Comparison of ENCODE assay signal across 8 mouse cellular contexts in genomic region chr17:25876347-25876915, GRCm38 (mm10). TPM values are rescaled to one million over a fixed set of nuclear protein-coding genes. Genes with fewer than 3 reads are reported as not detected.
DNase-seq lines count a peak whose midpoint lies in the region; ATAC-seq and TF ChIP-seq lines count a peak whose summit lies in the region.

No protein-coding gene starts in this region.

- no peak for TF ChIP-seq CTCF in heart, adult 2 months (IDR thresholded peaks at IDR 0.05)

- no peak for TF ChIP-seq EP300 in heart, adult 2 months (IDR thresholded peaks at IDR 0.05; ENCODE audit: insufficient read depth, low read depth, low read length)

- peak overlapping the region; percentile 82 for H3K4me3 ChIP-seq in heart, adult 2 months
- peak overlapping the region; percentile 80 for H3K4me3 ChIP-seq in embryonic facial prominence, embryonic 13.5 days
- peak overlapping the region; percentile 80 for H3K4me3 ChIP-seq in midbrain, embryonic 13.5 days (replicated peaks)

- no peaks in the 10 kb centered on the region for H3K36me3 ChIP-seq in heart, adult 2 months (ENCODE audit: control insufficient read depth, insufficient read depth, low read length)
- peaks cover 32% of the 10 kb centered on the region for H3K36me3 ChIP-seq in embryonic facial prominence, embryonic 13.5 days
- peaks cover 27% of the 10 kb centered on the region for H3K36me3 ChIP-seq in midbrain, embryonic 13.5 days

- ATAC-seq in embryonic facial prominence, embryonic 13.5 days (ENCODE audit: insufficient number of reproducible peaks, insufficient read depth, low FRiP score, low TSS enrichment, low read depth) = no peak
- no peak for ATAC-seq in midbrain, embryonic 13.5 days

- no peak overlapping the region for H3K9ac ChIP-seq in heart, adult 2 months (ENCODE audit: low read depth, low read length)
- H3K9ac ChIP-seq in embryonic facial prominence, embryonic 13.5 days = peak overlapping the region; percentile 84
- H3K9ac ChIP-seq in midbrain, embryonic 13.5 days (replicated peaks) = peak overlapping the region; percentile 90

- H3K4me2 ChIP-seq in embryonic facial prominence, embryonic 13.5 days = peak overlapping the region; percentile 94
- peak overlapping the region; percentile 95 for H3K4me2 ChIP-seq in midbrain, embryonic 13.5 days (replicated peaks)

- H3K27me3 ChIP-seq in heart, adult 2 months (ENCODE audit: control insufficient read depth, insufficient read depth, low read length) = no peaks in the 10 kb centered on the region
- no peaks in the 10 kb centered on the region for H3K27me3 ChIP-seq in embryonic facial prominence, embryonic 13.5 days
- H3K27me3 ChIP-seq in midbrain, embryonic 13.5 days = no peaks in the 10 kb centered on the region

- H3K79me2 ChIP-seq in heart, adult 2 months (replicated peaks; ENCODE audit: control insufficient read depth, insufficient read depth, low read length) = no peaks in the 10 kb centered on the region

- 68% methylated on average over 10 of the region's 10 CpGs for WGBS in heart, adult 2 months
- 54% methylated on average over 10 of the region's 10 CpGs for WGBS in embryonic facial prominence, embryonic 13.5 days
- WGBS in midbrain, embryonic 13.5 days = 61% methylated on average over 10 of the region's 10 CpGs

- H3K4me1 ChIP-seq in heart, adult 2 months (ENCODE audit: control insufficient read depth, insufficient read depth, low read length) = peaks cover 6% of the 10 kb centered on the region; the same call in 1 of the 2 replicates
- H3K4me1 ChIP-seq in embryonic facial prominence, embryonic 13.5 days = peaks cover 33% of the 10 kb centered on the region
- H3K4me1 ChIP-seq in midbrain, embryonic 13.5 days (replicated peaks) = peaks cover 43% of the 10 kb centered on the region

- intact Hi-C loops in heart, adult 2 months (cut with DNase I) = no loop called here

- no peak overlapping the region for H3K27ac ChIP-seq in heart, adult 2 months
- no peak overlapping the region for H3K27ac ChIP-seq in embryonic facial prominence, embryonic 13.5 days
- no peak overlapping the region for H3K27ac ChIP-seq in midbrain, embryonic 13.5 days

- H3K9me3 ChIP-seq in embryonic facial prominence, embryonic 13.5 days = no peaks in the 10 kb centered on the region
- no peaks in the 10 kb centered on the region for H3K9me3 ChIP-seq in midbrain, embryonic 13.5 days

- no peak for DNase-seq in heart, adult 2 months
- DNase-seq in heart, adult 18-20 months = no peak
- DNase-seq in kidney, adult 8-10 months = peak; percentile 81 to 83
- no peak for DNase-seq in gastrocnemius, adult 8-10 months (ENCODE audit: low spot score in 2 of 2)
- DNase-seq in spleen, adult 18-20 months = no peak
- no peak for DNase-seq in layer of hippocampus, postnatal 10 days (ENCODE audit: low spot score in 2 of 2)

- no peak for TF ChIP-seq POLR2A in heart, adult 2 months (IDR thresholded peaks at IDR 0.05; ENCODE audit: insufficient read depth, low read depth, low read length)

RNA-seq across cellular contexts. Expression of gene Mettl26, which starts 1.6 kb away (rescaled TPM):
- total RNA-seq in heart, adult 2 months (2021) = 10 to 100 TPM; 12.7 TPM
- 24.8 and 30.5 TPM in 2 replicates for polyA plus RNA-seq in heart, adult 2 months (2012; rRNA removed)
- 10 to 100 TPM; 11.8 to 15.2 TPM for total RNA-seq in heart, adult 18-20 months (2021)
- 47.1 and 50.6 TPM in 2 replicates for polyA plus RNA-seq in embryonic facial prominence, embryonic 13.5 days (2015; fragmentation: Nextera tagmentation; extraction: Ambion mirVana)
- 69.7 and 75.4 TPM in 2 replicates for polyA plus RNA-seq in midbrain, embryonic 13.5 days (2015; fragmentation: Nextera tagmentation; extraction: Ambion mirVana)
- total RNA-seq in gastrocnemius, adult 8-10 months (2022) = 10 to 100 TPM; 27.4 to 42.1 (median 31.3) TPM
- 10 to 100 TPM; 31.7 to 32.7 TPM for total RNA-seq in layer of hippocampus, postnatal 10 days (2021)

RNA-seq across cellular contexts. Expression of gene Wfikkn1, which starts 4.2 kb away (rescaled TPM):
- total RNA-seq in heart, adult 2 months (2021) = under 1 TPM; 0.50 to 0.82 TPM
- polyA plus RNA-seq in heart, adult 2 months (2012; rRNA removed) = 0.29 and 0.44 TPM in 2 replicates
- total RNA-seq in heart, adult 18-20 months (2021) = under 1 TPM; 0.21 to 0.50 TPM
- 0.56 and 0.73 TPM in 2 replicates for polyA plus RNA-seq in embryonic facial prominence, embryonic 13.5 days (2015; fragmentation: Nextera tagmentation; extraction: Ambion mirVana)
- 0.61 and 0.70 TPM in 2 replicates for polyA plus RNA-seq in midbrain, embryonic 13.5 days (2015; fragmentation: Nextera tagmentation; extraction: Ambion mirVana)
- under 1 TPM; 0.15 to 0.62 (median 0.38) TPM for total RNA-seq in gastrocnemius, adult 8-10 months (2022)
- total RNA-seq in layer of hippocampus, postnatal 10 days (2021) = 1 to 10 TPM; 1.1 to 1.4 TPM

RNA-seq across cellular contexts. Expression of gene Mcrip2, which starts 7.9 kb away (rescaled TPM):
- total RNA-seq in heart, adult 2 months (2021) = 100 to 1,000 TPM; 234 to 288 TPM
- polyA plus RNA-seq in heart, adult 2 months (2012; rRNA removed) = 189 and 254 TPM in 2 replicates
- total RNA-seq in heart, adult 18-20 months (2021) = 100 to 1,000 TPM; 283 to 318 TPM
- 11.1 and 13.4 TPM in 2 replicates for polyA plus RNA-seq in embryonic facial prominence, embryonic 13.5 days (2015; fragmentation: Nextera tagmentation; extraction: Ambion mirVana)
- 8.0 and 10.4 TPM in 2 replicates for polyA plus RNA-seq in midbrain, embryonic 13.5 days (2015; fragmentation: Nextera tagmentation; extraction: Ambion mirVana)
- total RNA-seq in gastrocnemius, adult 8-10 months (2022) = 100 to 1,000 TPM in 1 of 4 experiments, 10 to 100 TPM in 3; 87.4 to 108 (median 92.5) TPM
- total RNA-seq in layer of hippocampus, postnatal 10 days (2021) = 10 to 100 TPM; 30.6 to 32.6 TPM

RNA-seq across cellular contexts. Expression of gene Wdr90, which starts 15.1 kb away (rescaled TPM):
- total RNA-seq in heart, adult 2 months (2021) = 1 to 10 TPM; 1.2 to 1.3 TPM
- polyA plus RNA-seq in heart, adult 2 months (2012; rRNA removed) = 8.0 and 8.5 TPM in 2 replicates
- total RNA-seq in heart, adult 18-20 months (2021) = 1 to 10 TPM; 1.0 to 2.3 TPM
- 30.0 and 31.2 TPM in 2 replicates for polyA plus RNA-seq in embryonic facial prominence, embryonic 13.5 days (2015; fragmentation: Nextera tagmentation; extraction: Ambion mirVana)
- 20.1 and 22.4 TPM in 2 replicates for polyA plus RNA-seq in midbrain, embryonic 13.5 days (2015; fragmentation: Nextera tagmentation; extraction: Ambion mirVana)
- total RNA-seq in gastrocnemius, adult 8-10 months (2022) = 1 to 10 TPM in 1 of 4 experiments, under 1 TPM in 3; 0.36 to 1.6 (median 0.84) TPM
- total RNA-seq in layer of hippocampus, postnatal 10 days (2021) = 10 to 100 TPM; 25.4 to 37.8 TPM

RNA-seq across cellular contexts. Expression of gene Rhot2, which starts 31.8 kb away (rescaled TPM):
- 100 to 1,000 TPM; 120 to 139 TPM for total RNA-seq in heart, adult 2 months (2021)
- polyA plus RNA-seq in heart, adult 2 months (2012; rRNA removed) = 209 and 257 TPM in 2 replicates
- 100 to 1,000 TPM; 138 to 140 TPM for total RNA-seq in heart, adult 18-20 months (2021)
- polyA plus RNA-seq in embryonic facial prominence, embryonic 13.5 days (2015; fragmentation: Nextera tagmentation; extraction: Ambion mirVana) = 26.4 and 31.4 TPM in 2 replicates
- polyA plus RNA-seq in midbrain, embryonic 13.5 days (2015; fragmentation: Nextera tagmentation; extraction: Ambion mirVana) = 15.6 and 16.4 TPM in 2 replicates
- total RNA-seq in gastrocnemius, adult 8-10 months (2022) = 10 to 100 TPM; 63.3 to 72.7 (median 68.0) TPM
- total RNA-seq in layer of hippocampus, postnatal 10 days (2021) = 10 to 100 TPM; 80.3 to 94.8 TPM

Comparison
In these comparisons a context has a peak if more than half of its experiments do, and no peak if none do; other contexts are left out.
1. DNase-seq: peak in kidney, adult 8-10 months (2 of 2); none in heart, adult 2 months (0 of 2), heart, adult 18-20 months (0 of 2), gastrocnemius, adult 8-10 months (0 of 2), spleen, adult 18-20 months (0 of 2) and layer of hippocampus, postnatal 10 days (0 of 2).
2. Peak in every context shown above with its lines, with median percentiles within 50 percentile points of each other: H3K4me3 ChIP-seq.